Mouse (Mus musculus): ENCODE results near the gene Trappc5.

GRCm38 (mm10) chr8:3655526-3655925 is 20.6 kb upstream of the Trappc5 start, which contains the start of gene Retn:
- no peak for TF ChIP-seq POLR2A (IDR thresholded peaks at IDR 0.05; ENCODE audit: insufficient read length, low read depth)
- no peak for TF ChIP-seq CEBPB (IDR thresholded peaks at IDR 0.05; ENCODE audit: insufficient read depth, poor library complexity, severe bottlenecking)
- TF ChIP-seq SRF (IDR thresholded peaks at IDR 0.05; ENCODE audit: control insufficient read depth, insufficient read length, low read depth), result no peak
- no peak for TF ChIP-seq MAX (IDR thresholded peaks at IDR 0.05; ENCODE audit: low read depth)
- no peak for TF ChIP-seq USF1 (IDR thresholded peaks at IDR 0.05; ENCODE audit: low read depth)
- TF ChIP-seq MYOG (IDR thresholded peaks at IDR 0.05; ENCODE audit: control insufficient read depth in 1 of 3, insufficient read depth in 1 of 3, insufficient read length in 2 of 3, low read depth in 2 of 3), result no peak
- no peak for TF ChIP-seq POLR2AphosphoS2 (IDR thresholded peaks at IDR 0.05; ENCODE audit: insufficient read length, low read depth)
- TF ChIP-seq E2F4 (IDR thresholded peaks at IDR 0.05; ENCODE audit: insufficient read depth), result no peak
- no peak for TF ChIP-seq TCF12 (IDR thresholded peaks at IDR 0.05; ENCODE audit: insufficient read depth, poor library complexity, severe bottlenecking)
- no peak for TF ChIP-seq MYOD1 (IDR thresholded peaks at IDR 0.05; ENCODE audit: control insufficient read depth in 1 of 3, insufficient read length in 2 of 3, low read depth in 2 of 3)
- TF ChIP-seq REST (IDR thresholded peaks at IDR 0.05; ENCODE audit: insufficient read depth, insufficient read length), result no peak
- TF ChIP-seq TCF3 (IDR thresholded peaks at IDR 0.05; ENCODE audit: insufficient read length, low read depth), result no peak
